Mouse (Mus musculus): ENCODE data around the gene Gm11037. TPM values are rescaled to one million over a fixed set of nuclear protein-coding genes. Genes with fewer than 3 reads are reported as not detected.

Gene Gm11037
- polyA plus RNA-seq, 1 experiment from 2014 or later = not detected

DNA sequence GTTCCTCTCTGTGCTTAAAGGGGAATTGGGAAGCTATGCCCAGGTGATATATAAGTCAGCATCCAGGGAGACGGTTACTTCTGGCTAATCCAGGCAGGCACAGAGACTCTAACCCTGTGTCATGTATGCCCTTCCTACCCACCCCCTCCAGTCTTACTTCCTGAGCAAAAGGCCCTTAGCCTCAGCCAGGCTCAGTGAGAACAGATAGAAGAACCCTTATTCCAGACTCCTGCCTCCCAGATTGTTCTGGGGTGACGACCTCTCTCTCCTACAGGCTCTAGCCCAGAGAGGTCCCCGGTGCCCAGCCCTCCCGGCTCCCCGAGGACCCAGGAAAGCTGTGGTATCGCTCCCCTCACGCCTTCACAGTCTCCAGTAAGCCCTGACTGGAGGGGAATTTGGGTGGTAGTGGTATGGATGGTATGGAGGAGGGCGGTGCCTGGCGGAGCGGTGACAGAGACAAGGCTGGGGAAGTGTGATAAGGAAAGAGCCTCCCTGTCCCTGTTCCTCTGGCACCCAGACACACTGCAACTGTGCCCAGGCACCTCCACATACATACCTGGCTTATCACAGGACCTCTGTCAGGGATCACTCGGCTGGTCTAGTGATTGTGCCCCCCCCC lies 2.3 kb downstream of the Gm11037 start:
- WGBS = 77% methylated on average over 11 of the region's 11 CpGs
- H3K27me3 ChIP-seq (ENCODE audit: control insufficient read depth, insufficient read depth, low read depth, low read length) = no peaks in the 10 kb centered on the region
- H3K4me3 ChIP-seq (ENCODE audit: low read depth, low read length) = no peak overlapping the region
- H3K9ac ChIP-seq (ENCODE audit: low read depth, low read length) = no peak overlapping the region
- no peak for ATAC-seq
- H3K4me2 ChIP-seq (ENCODE audit: low read length) = no peak overlapping the region
- H3K36me3 ChIP-seq (ENCODE audit: control insufficient read depth, insufficient read depth, low read length) = no peaks in the 10 kb centered on the region
- no peak overlapping the region for H3K27ac ChIP-seq (ENCODE audit: low read length)
- no peaks in the 10 kb centered on the region for H3K4me1 ChIP-seq (ENCODE audit: control insufficient read depth, insufficient read depth, low read length)
- H3K9me3 ChIP-seq (replicated peaks; ENCODE audit: control insufficient read depth, low read length, poor library complexity, severe bottlenecking) = no peaks in the 10 kb centered on the region

DNA sequence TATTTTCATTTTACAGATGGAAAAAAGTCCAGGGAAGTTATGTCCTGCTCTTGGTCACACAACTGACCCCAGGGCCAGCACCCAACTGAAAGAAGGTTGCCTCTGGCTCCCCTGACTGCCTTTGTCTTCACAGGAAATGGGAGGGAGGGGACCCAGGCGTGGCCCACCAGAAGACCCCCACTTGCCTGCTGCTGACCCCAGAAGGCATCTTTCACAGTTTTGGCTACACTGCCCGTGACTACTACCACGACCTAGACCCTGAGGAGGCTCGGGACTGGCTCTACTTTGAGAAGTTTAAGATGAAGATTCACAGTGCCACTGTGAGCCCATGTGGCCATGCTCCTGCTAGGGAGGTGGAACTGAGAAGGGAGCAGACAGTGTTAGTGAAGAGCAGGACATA lies 5.0 kb downstream of the Gm11037 start:
- no peak overlapping the region for H3K4me2 ChIP-seq (ENCODE audit: low read length)
- 93% methylated on average over 4 of the region's 4 CpGs for WGBS
- H3K27ac ChIP-seq (ENCODE audit: low read length) = no peak overlapping the region
- ATAC-seq = no peak
- no peaks in the 10 kb centered on the region for H3K4me1 ChIP-seq (ENCODE audit: control insufficient read depth, insufficient read depth, low read length)
- H3K4me3 ChIP-seq (ENCODE audit: low read depth, low read length) = no peak overlapping the region
- H3K9ac ChIP-seq (ENCODE audit: low read depth, low read length) = no peak overlapping the region
- H3K9me3 ChIP-seq (replicated peaks; ENCODE audit: control insufficient read depth, low read length, poor library complexity, severe bottlenecking) = no peaks in the 10 kb centered on the region
- H3K36me3 ChIP-seq (ENCODE audit: control insufficient read depth, insufficient read depth, low read length) = 0 out of 2 replicates have a peak, but pooled peaks cover under 1% of the 10 kb centered on the region
- H3K27me3 ChIP-seq (ENCODE audit: control insufficient read depth, insufficient read depth, low read depth, low read length) = no peaks in the 10 kb centered on the region

- Histone ChIP-seq H3K4me1 (ENCODE audit: control insufficient read depth, insufficient read depth, low read length) (no peaks in the 10 kb centered on the region), H3K9me3 (replicated peaks; ENCODE audit: control insufficient read depth, low read length, poor library complexity, severe bottlenecking) (no peaks in the 10 kb centered on the region), H3K27ac (ENCODE audit: low read length) (no peak overlapping the region), H3K9ac (ENCODE audit: low read depth, low read length) (no peak overlapping the region), H3K27me3 (ENCODE audit: control insufficient read depth, insufficient read depth, low read depth, low read length) (no peaks in the 10 kb centered on the region), H3K4me2 (ENCODE audit: low read length) (no peak overlapping the region), H3K36me3 (ENCODE audit: control insufficient read depth, insufficient read depth, low read length) (0 out of 2 replicates have a peak, but pooled peaks cover 5% of the 10 kb centered on the region), H3K4me3 (ENCODE audit: low read depth, low read length) (no peak overlapping the region)
- WGBS = 90% methylated on average over 7 of the region's 7 CpGs
- no peak for ATAC-seq
These were observed 5.5 kb downstream of the Gm11037 start for GRCm38 (mm10) chr2:131138760-131139159.

GRCm38 (mm10) chr2:131139287-131139686 lies 6.0 kb downstream of the Gm11037 start:
- H3K4me2 ChIP-seq (ENCODE audit: low read length) = no peak overlapping the region
- no peak for ATAC-seq
- no peaks in the 10 kb centered on the region for H3K4me1 ChIP-seq (ENCODE audit: control insufficient read depth, insufficient read depth, low read length)
- H3K9ac ChIP-seq (ENCODE audit: low read depth, low read length) = no peak overlapping the region
- H3K36me3 ChIP-seq (ENCODE audit: control insufficient read depth, insufficient read depth, low read length) = peaks cover 7% of the 10 kb centered on the region; the same call in 1 of the 2 replicates
- no peak overlapping the region for H3K4me3 ChIP-seq (ENCODE audit: low read depth, low read length)
- H3K9me3 ChIP-seq (replicated peaks; ENCODE audit: control insufficient read depth, low read length, poor library complexity, severe bottlenecking) = no peaks in the 10 kb centered on the region
- H3K27me3 ChIP-seq (ENCODE audit: control insufficient read depth, insufficient read depth, low read depth, low read length) = no peaks in the 10 kb centered on the region
- 91% methylated on average over 5 of the region's 5 CpGs for WGBS
- no peak overlapping the region for H3K27ac ChIP-seq (ENCODE audit: low read length)

- Histone ChIP-seq H3K9ac (ENCODE audit: low read depth, low read length) (no peak overlapping the region), H3K4me3 (ENCODE audit: low read depth, low read length) (no peak overlapping the region), H3K36me3 (ENCODE audit: control insufficient read depth, insufficient read depth, low read length) (peaks cover 13% of the 10 kb centered on the region), H3K9me3 (replicated peaks; ENCODE audit: control insufficient read depth, low read length, poor library complexity, severe bottlenecking) (no peaks in the 10 kb centered on the region), H3K4me2 (ENCODE audit: low read length) (no peak overlapping the region), H3K27me3 (ENCODE audit: control insufficient read depth, insufficient read depth, low read depth, low read length) (no peaks in the 10 kb centered on the region), H3K27ac (ENCODE audit: low read length) (no peak overlapping the region), H3K4me1 (ENCODE audit: control insufficient read depth, insufficient read depth, low read length) (no peaks in the 10 kb centered on the region)
- no peak for ATAC-seq
- 67% methylated on average over 5 of the region's 5 CpGs for WGBS
These were observed 6.7 kb downstream of the Gm11037 start for GRCm38 (mm10) chr2:131139886-131140532.

GRCm38 (mm10) chr2:131140533-131140905 lies 7.2 kb downstream of the Gm11037 start:
- Histone ChIP-seq H3K9ac (ENCODE audit: low read depth, low read length) (no peak overlapping the region), H3K9me3 (replicated peaks; ENCODE audit: control insufficient read depth, low read length, poor library complexity, severe bottlenecking) (no peaks in the 10 kb centered on the region), H3K4me3 (ENCODE audit: low read depth, low read length) (no peak overlapping the region), H3K4me2 (ENCODE audit: low read length) (no peak overlapping the region), H3K27ac (ENCODE audit: low read length) (no peak overlapping the region), H3K4me1 (ENCODE audit: control insufficient read depth, insufficient read depth, low read length) (no peaks in the 10 kb centered on the region), H3K36me3 (ENCODE audit: control insufficient read depth, insufficient read depth, low read length) (peaks cover 13% of the 10 kb centered on the region), H3K27me3 (ENCODE audit: control insufficient read depth, insufficient read depth, low read depth, low read length) (no peaks in the 10 kb centered on the region)
- WGBS = 75% methylated on average over 5 of the region's 5 CpGs
- ATAC-seq = no peak

GRCm38 (mm10) chr2:131141336-131141986 lies 8.2 kb downstream of the Gm11037 start:
- Histone ChIP-seq H3K4me2 (ENCODE audit: low read length) (no peak overlapping the region), H3K36me3 (ENCODE audit: control insufficient read depth, insufficient read depth, low read length) (peaks cover 18% of the 10 kb centered on the region), H3K4me3 (ENCODE audit: low read depth, low read length) (no peak overlapping the region), H3K4me1 (ENCODE audit: control insufficient read depth, insufficient read depth, low read length) (no peaks in the 10 kb centered on the region), H3K27me3 (ENCODE audit: control insufficient read depth, insufficient read depth, low read depth, low read length) (no peaks in the 10 kb centered on the region), H3K9ac (ENCODE audit: low read depth, low read length) (no peak overlapping the region), H3K9me3 (replicated peaks; ENCODE audit: control insufficient read depth, low read length, poor library complexity, severe bottlenecking) (no peaks in the 10 kb centered on the region), H3K27ac (ENCODE audit: low read length) (no peak overlapping the region)
- ATAC-seq = no peak
- 85% methylated on average over 8 of the region's 8 CpGs for WGBS

DNA sequence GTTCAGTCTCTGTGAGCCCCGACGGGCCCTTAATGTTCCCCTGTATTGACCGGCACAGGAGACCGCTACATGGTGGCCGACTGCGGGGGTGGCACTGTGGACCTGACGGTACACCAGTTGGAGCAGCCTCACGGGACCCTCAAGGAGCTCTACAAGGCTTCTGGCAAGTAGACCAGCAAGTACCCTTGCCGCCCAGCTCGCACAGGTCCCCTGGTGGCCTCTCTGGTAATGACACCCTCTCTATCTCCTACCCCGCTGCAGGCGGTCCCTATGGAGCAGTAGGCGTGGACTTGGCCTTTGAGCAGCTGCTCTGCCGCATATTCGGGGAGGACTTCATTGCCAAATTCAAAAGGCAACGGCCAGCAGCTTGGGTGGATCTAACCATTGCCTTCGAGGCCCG lies 9.3 kb downstream of the Gm11037 start:
- Histone ChIP-seq H3K4me3 (ENCODE audit: low read depth, low read length) (no peak overlapping the region), H3K4me2 (ENCODE audit: low read length) (no peak overlapping the region), H3K4me1 (ENCODE audit: control insufficient read depth, insufficient read depth, low read length) (no peaks in the 10 kb centered on the region), H3K36me3 (ENCODE audit: control insufficient read depth, insufficient read depth, low read length) (peaks cover 28% of the 10 kb centered on the region), H3K9me3 (replicated peaks; ENCODE audit: control insufficient read depth, low read length, poor library complexity, severe bottlenecking) (no peaks in the 10 kb centered on the region), H3K27me3 (ENCODE audit: control insufficient read depth, insufficient read depth, low read depth, low read length) (no peaks in the 10 kb centered on the region), H3K9ac (ENCODE audit: low read depth, low read length) (no peak overlapping the region), H3K27ac (ENCODE audit: low read length) (no peak overlapping the region)
- ATAC-seq = 0 out of 2 replicates have a peak, but pooled peaks have one; percentile 13
- 34% methylated on average over 18 of the region's 18 CpGs for WGBS
